Mouse (Mus musculus) right cerebral cortex, postnatal 25 days (tissue): ENCODE measurements at regions not wholly inside any gene's neighbourhood (a gene's known extent, or its start where the extent isn't known, plus 50 kb on each side); places are given as distances from the start of the nearest gene placed in this dataset.

Experiments used
- DNase-seq: peaks from one replicate; pipeline ENCODE4 v3.0.0; 2022

GRCm38 (mm10) chr1:169033517-169033916 lies 497.7 kb downstream of the Nuf2 start:
- no peak for DNase-seq

DNA sequence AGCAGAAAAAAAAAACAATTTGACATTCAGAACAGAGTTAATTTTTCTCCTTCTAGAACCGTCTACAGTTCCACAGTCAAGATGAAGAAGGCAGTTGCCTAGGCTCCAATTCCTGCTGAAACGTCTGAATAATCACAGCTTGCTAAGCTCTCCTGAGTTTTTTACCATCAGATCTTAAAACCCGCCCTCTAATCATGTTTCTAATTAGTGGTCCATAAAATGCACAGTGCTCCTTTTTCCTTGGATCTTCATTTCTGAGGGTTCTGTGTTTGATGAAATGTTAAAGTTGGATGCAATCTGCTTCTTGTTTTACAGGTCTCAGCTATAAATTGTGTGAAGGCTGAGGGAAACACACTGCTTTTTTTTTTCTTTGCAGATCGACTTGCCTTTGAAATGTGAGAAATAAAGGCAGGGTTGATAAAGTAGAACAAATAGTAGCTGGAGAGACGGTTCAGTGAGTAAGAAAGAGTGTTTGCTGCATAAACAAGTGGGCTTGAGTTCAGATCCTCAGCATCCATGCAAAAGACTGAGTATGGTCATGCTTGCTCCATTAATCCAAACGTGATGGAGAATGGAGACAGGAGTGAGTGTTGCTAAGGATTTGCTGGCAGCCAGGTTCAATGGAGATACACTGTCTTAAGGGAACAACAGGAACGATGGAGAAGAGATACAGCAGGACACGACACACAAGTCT lies 499.3 kb downstream of the Nuf2 start:
- DNase-seq: no peak

DNA sequence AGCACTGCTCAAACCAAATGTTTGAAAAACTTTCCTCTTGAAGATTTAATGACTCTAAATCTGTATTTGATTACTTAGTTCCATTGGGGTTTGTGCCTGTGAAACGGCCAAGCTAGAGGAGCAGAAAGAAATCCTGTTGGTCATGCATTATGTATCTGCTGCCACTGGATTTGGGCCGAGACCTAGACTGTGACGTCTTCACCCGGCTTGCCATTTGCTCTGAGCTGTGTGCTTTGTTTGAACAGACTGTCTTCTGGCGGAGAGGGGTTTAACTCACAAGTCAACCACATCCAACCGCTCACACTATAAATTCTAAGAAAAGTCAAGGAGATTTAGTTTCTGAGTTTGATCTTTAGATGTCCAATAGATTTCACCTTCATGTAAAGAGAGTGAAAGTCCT lies 503.6 kb downstream of the Nuf2 start:
- no peak for DNase-seq

GRCm38 (mm10) chr1:169027241-169027640 lies 504.0 kb downstream of the Nuf2 start:
- no peak for DNase-seq

GRCm38 (mm10) chr1:169024531-169024930 lies 506.7 kb downstream of the Nuf2 start:
- DNase-seq: no peak

DNA sequence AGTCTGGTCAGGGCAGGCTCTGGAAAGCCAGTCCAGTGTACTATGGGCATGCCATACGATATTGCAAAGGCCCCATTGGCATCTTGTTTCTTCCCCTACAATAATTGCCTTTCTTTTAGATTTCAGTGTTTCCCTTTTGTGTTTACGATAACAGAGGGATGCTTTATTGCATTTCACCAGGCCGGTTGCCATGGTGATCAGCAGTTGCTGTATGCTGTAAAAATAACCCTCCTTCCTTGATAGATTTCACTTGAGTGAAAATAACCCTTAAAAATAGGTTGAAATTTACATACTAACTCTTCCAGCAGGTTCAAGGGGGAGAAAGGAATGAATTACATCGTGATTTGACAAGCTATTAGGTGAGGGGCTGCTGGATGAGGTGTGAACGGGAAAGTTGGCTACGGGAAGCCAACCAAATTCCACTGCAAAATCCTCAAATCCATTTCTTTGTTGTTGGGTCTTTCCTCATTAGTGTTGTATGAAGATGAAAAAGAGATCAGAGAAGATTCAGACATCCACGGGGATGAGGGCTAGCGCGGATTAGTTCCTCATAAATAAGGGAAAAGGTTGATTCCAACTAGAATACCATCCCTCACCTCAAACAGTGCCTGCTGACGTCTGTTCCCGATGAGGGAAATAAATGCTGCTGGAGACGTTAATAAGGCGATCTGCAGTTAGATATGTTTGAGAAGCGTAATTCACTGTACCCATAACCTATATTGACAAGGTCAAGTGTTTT lies 539.6 kb downstream of the Nuf2 start:
- DNase-seq: peak; percentile 53

DNA sequence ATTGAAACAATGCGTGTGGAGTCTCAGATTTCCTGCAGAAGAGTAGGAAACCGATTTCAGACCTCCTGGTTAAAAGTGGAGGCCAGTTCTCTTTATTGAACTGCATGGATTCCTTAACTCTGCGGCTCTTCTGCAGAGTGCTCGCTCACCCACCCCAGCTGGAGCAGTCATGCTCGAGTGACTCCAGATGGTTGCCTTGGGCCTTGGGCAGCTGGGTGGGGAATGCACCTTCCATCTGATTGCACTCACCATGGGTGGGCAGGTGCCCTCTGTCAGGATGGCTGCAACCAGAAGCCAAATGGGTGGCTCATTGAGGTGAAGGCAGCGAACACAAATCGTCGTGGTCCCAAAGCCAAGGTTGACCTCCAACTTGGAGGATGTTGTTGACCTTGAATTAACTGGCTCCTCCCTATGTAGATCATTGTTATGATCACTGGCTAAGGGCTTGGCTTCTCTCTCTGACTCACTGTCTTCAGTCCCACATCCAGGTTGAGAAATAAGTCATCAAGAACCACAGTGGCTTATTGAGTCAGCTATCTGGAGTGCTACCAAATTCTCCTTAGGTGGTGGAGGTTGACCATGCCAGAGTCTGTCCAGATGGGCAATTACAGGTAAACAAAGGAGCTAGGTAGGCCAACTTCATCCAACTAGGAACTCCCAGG lies 543.1 kb upstream of the Pbx1 start:
- no peak for DNase-seq

- DNase-seq: no peak
Observed at GRCm38 (mm10) chr1:168969402-168969801, 537.3 kb upstream of the Pbx1 start.

- no peak for DNase-seq
Observed at GRCm38 (mm10) chr1:168967334-168967733, 535.3 kb upstream of the Pbx1 start.

GRCm38 (mm10) chr1:168964467-168964904 lies 532.4 kb upstream of the Pbx1 start:
- DNase-seq: no peak

DNA sequence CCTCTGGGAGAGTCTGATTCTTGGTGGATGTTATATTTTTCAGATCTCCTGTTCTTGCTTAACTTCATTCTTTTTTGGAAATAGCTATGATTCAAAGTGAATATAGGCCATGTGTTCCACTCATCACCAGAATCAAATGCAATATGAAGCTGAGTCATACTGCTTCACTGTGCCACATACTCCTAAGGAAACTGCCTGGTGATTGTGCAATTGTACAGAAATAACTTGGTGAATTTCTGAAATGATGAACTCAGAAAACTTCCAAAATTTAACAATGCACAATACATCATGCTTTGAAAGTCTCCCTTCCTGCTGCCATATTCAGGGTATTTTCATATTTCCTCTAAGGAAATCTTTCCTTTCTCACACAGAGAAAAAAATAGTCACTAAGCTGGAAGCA lies 518.9 kb upstream of the Pbx1 start:
- DNase-seq: no peak

DNA sequence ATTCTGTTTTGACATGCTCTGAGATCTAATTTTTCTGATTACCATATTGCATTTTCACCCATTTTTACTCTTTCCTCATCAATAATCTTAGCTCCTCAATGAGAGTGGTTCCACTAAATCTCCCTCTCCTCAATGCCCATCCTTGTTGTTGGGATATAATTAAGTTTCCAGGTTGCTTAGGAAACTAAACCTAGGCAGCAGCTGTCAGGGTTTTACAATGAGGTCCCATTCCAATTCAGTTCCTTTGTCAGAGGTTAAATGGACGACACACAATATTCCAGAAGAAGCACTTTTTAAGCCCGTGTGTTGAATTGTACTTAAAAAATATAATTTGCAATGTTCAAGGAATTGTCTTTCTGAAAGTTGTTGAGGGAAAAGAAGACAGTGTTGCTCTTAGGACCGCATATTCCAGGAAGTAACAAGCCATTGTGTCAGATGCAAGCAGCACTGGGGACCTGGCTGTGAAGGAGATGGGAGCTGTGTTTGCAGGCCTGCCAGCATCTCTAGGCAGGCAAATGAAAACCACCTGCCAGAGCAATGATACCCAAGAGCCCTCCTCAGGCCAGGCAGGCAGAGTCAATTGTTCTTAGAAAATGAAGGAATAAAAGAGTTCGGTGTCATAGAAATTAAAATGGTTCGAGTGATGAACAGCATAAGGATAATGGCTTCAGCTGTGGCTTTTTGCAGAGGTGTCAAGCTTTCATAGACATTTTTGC lies 492.2 kb upstream of the Pbx1 start:
- no peak for DNase-seq

- DNase-seq: no peak
Observed at GRCm38 (mm10) chr1:168918331-168919076, 486.4 kb upstream of the Pbx1 start.

- DNase-seq: no peak
Observed at GRCm38 (mm10) chr1:168908684-168909175, 476.7 kb upstream of the Pbx1 start.

DNA sequence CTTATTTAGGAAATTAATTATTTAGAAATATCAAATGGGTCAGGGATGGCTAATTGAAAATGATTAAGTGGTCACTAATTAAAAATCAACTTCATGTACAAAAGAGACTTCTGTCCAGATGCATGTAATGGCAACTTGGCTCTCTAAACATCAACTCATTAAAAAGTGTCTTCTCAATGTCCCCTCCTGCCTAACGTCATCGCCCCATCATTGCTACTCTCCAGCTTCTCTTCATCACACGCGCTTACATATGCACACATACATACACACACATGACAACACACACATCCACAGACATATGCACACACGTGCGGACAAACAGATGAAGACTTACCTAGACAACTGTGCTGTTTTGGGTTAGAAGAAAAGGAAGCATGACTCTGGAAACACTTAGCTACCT lies 476.1 kb upstream of the Pbx1 start:
- DNase-seq: no peak

GRCm38 (mm10) chr1:168898483-168898882 lies 466.4 kb upstream of the Pbx1 start:
- DNase-seq: no peak

DNA sequence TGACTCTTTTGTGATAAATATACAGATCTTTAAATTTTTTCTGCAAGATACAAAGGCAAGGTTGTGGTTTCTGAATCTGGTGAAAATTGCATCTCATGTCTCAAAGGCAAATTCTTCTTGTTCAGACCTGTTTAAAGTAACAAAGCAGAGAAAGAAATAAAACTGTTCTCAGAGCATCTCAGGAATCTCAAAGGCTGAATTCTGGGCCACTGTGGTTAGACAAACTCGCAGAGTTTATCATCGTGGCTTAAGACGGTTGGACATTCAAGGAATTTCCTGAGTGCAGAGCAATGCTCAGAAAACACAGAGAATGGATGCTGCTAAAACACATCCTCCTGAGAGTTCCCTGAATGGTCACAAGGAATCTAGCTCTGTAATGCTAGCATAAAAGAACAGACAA lies 429.5 kb upstream of the Pbx1 start:
- no peak for DNase-seq

DNA sequence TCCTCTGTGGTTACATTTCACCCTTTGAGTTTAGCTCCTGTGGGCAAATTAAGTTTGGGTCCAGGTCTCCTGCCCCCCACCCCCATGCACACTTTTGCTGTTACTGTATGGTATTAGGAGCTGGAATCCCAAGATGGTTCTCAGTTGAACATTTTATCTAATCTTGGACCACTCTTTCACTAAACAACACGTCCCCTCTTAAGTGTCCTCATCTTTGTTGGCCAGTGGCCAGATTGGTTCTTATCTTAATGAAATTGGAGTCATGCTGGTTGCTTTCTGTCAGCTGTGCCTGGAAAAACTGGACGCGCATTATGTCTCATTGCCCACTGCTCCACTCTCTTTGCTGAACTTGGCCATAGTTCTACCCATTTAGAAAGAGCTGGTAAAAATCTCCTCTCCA lies 391.1 kb upstream of the Pbx1 start:
- no peak for DNase-seq

DNA sequence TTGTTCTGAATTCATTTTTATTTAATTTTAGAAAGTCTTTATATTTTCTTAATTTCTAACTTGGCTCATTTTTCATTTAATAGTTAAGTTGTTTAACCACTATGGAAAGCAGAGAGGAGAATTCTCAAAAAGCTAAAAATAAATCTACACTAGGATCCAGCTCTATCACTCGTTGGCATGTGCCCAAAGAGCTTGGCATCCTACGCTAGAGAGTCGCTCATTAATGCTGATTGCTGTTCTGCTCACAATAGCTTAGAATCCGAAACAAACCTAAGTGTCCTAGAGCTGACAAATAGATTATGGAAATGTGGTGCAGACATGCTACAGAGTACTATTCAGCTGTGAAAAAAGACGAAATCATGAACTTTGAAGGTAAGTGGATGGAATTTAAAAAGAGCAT lies 386.3 kb upstream of the Pbx1 start:
- DNase-seq: no peak

DNA sequence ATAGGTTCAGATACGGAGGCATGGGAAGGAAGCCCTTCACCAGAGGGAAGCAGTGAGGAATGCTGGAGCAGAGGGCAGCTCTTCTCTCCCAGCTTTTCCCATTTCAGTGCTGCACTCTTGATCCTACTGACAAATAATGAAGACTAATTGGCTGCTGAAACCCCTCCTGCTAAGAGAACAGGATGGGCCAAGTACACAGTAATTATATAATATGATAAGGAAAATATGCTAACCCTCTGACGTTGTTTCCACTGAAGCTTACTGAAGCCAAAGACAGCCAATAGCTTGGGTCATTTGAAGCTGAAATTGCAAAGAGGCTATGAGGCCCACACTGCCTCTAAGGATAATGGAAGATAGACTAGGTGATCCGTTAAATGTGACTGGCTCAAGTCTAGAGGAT lies 375.0 kb upstream of the Pbx1 start:
- DNase-seq: no peak

DNA sequence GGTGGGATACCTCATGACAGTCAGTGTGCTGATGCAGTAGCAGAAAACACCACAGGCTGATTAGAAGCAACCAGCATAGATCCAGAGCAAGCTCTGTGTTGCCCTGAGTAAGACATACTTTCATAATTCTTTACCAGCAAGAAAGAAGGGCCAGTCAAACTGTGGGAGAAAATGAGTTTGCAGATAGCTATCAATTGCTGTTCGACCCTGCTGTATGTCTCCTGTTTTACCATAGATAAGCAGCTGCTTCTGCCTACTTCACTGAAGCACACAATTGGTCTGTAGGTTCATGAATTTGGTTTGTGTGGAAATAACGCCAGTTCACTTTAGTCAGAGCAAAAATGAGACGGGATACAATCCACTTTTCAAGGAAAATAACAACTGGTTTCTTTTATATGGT lies 373.4 kb upstream of the Pbx1 start:
- DNase-seq: no peak

DNA sequence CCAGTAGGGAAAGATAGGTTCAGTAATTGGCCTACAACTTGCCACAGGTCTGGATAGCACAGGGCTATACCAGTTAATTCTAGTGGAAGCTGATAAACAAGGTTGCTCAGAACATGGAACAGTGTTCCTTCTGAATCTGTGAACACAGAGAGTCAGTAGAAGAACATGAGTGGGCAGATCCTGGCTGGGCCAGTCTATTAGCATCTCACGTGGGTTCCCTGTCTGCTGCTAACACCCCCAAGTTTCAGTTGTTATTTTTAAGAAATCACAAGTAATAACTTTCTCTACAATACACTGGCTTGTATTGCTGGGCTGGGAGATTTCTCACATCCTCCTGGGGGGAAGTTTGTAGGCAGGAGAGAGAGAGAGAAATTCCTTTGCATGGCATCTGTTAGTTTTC lies 369.0 kb upstream of the Pbx1 start:
- peak; percentile 31 for DNase-seq

DNA sequence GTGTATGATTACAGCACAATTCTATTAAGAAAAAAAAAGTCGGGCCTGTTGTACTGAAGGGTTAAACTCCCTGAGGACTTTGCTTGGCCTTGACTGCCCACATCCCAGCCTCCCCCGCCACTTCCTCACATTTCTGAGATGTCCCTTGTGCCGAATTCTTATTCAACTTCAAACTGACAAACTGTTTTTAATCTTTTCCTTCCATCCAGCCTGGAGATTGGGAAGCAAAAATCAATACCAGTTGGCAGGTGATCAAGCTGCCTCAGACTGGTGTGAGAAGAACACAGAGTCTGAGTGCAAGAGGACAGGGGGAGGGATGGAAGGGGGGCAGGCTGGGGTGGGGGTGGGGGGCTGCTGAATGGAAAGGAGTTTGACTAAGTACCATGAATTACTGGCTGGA lies 354.7 kb upstream of the Pbx1 start:
- DNase-seq: no peak
